Mouse (Mus musculus): Measurements from ENCODE around the gene Ric1.

Gene Ric1

GRCm38 (mm10) chr19:29521637-29522435, at the start of gene Ric1:
Ric1 (plus strand) TSS chr19:29522282.
- peak; percentile 91 for DNase-seq (ENCODE audit: extremely low read depth, insufficient read length, low spot score)

GRCm38 (mm10) chr19:29472424-29472823, 49.7 kb upstream of the Ric1 start:
- no peak for DNase-seq (ENCODE audit: extremely low read depth, insufficient read length, low spot score)

DNA sequence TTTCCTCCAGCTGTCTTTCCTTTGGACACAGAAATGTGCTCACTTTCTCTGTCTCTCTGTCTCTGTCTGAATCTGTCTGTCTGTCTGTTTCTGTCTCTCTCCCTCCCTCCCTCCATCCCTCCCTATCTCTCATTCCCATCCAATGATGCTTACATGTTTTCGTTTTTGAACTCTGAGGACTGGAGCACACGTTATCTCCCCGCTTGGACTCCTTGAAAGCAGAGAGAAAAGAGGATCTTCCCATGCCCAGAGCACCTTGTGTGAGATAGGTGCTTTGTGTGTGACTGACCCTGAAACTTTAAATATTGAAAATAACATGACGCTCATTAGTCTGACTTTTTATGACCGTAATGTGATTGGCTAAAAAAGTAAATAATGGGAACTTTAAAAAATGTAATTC, 49.1 kb upstream of the Ric1 start:
- DNase-seq (ENCODE audit: extremely low read depth, insufficient read length, low spot score) = no peak

DNA sequence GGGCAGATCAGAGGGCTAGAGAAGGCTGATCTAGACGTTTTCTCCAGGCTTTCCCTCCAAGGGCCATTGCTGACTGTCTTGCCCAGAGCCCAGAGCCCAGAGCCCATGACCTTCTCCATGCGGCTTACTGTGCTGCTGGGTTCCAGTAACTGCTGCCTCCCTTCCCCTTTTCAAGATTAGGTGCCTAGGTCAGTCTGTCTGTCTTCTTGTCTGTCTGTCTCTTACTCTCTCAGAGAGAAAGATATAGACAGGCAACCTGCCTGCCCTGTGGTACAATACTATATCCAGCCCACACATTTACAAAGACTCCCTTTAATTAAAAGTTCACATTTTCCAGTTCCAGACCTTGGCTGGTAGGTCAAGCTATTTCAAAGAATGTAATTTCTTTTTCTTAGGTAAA, 47.3 kb upstream of the Ric1 start:
- DNase-seq (ENCODE audit: extremely low read depth, insufficient read length, low spot score) = no peak

DNA sequence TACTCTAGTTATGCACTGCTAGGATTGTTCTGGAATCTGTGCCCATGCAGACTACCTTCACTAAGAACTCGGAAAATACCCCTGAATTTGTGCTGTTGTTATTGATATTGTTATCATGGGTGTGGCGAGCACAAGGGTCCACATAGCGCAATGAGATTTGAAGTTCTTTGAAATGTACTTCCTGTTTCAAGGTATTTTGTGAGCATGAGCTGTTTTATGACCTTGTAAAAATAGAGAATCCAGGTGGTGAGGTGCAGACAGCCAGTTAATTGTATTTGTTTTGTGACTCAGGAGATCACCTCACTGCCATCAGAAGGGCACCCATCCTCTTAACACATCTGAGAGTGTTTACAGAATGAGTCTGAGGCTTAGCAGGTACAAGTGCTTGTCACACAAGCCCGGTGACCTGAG, 46.9 kb upstream of the Ric1 start:
- no peak for DNase-seq (ENCODE audit: extremely low read depth, insufficient read length, low spot score)

DNA sequence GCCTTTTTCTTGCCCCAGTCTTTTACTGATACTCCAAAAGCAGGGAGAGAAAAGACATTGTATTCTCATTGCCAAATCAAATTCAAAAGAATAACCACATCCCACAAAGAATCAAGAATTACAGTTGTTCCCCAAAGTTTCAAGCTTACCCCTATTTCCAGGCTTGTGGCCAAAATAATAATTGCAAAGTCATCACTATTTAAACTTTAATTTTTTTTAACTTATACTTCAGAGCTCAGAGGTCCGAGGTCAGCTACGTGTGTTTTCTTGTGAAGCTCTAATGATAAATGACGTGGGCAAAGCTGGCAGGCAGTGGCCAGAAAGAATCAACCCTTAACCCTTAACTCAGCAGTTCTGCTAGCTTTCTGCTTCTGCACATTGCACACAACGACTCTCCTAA, 43.5 kb upstream of the Ric1 start:
- DNase-seq (ENCODE audit: extremely low read depth, insufficient read length, low spot score) = no peak

DNA sequence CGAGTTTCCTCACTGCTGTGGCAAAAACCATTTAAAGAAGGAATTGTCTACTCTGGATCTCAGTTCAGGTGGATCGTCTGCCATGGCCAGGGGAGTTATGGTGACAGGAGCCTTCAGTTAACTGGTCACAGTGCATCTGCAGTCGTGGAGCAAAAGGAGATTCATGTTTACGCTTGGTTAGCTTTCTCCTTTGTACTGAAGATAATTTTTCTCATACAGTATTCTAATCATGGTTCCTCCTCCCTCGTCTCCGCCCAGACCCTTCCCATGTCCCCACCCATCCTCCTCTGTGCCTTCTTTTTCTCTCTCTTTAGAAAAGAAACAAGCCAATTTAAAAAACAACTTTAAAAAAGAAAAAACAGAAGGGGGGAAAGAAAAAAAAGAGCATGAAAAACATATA, 40.5 kb upstream of the Ric1 start:
- DNase-seq (ENCODE audit: extremely low read depth, insufficient read length, low spot score) = no peak

GRCm38 (mm10) chr19:29482148-29482547, 39.9 kb upstream of the Ric1 start:
- no peak for DNase-seq (ENCODE audit: extremely low read depth, insufficient read length, low spot score)

- no peak for DNase-seq (ENCODE audit: extremely low read depth, insufficient read length, low spot score)
These were observed 39.4 kb upstream of the Ric1 start for GRCm38 (mm10) chr19:29482637-29483036.

DNA sequence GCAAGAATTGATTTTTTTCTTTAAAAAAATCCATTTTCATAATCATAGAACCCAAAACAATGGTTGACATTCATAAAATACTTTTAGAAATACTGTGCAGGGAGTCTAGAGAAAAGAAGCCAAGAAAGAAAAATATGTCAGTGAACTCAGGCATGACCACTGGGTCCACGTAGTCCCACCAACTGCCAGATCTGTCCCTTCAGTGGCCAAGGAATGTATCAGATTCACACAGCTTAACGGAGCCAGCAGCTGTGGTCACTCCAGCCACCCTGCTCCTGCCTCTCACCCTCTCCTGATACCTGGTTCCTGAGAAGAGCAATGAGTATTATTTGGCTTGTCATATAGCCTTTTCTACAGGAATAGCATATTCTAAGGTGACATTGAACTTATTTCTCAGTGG, 38.7 kb upstream of the Ric1 start:
- DNase-seq (ENCODE audit: extremely low read depth, insufficient read length, low spot score) = no peak

- no peak for DNase-seq (ENCODE audit: extremely low read depth, insufficient read length, low spot score)
These were observed 37.5 kb upstream of the Ric1 start for GRCm38 (mm10) chr19:29484537-29484936.

DNA sequence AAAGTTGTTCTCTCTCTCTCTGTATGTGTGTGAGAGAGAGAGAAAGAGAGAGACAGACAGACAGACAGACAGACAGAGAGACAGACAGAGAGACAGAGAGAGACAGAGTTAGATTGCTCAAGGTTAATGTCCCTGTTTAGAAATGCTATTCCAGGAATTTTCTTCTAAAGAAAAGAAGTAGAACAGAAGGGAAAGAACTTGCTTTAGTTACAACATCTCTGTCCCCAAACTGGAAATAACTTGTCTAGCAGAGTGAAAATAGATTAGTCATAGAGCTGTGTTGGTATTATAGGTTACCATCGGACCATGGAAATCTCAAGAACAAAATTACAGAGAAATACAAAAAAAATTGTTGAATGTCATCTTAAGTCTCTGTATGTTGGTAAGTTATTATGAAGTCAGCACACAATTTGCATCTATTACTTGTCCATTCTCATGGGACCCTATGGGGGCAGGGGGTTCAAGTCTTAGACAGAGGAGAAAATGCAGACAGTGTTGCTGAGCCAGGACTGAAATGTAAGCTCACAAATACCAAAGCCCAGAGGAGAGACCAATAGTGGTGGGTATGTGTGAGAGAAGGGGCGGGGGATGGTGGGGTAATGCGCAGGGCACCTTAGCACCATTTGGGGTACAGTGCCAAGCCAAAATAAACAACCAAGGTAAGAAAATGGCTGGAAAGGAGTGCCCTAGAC, 36.7 kb upstream of the Ric1 start:
- DNase-seq (ENCODE audit: extremely low read depth, insufficient read length, low spot score) = no peak

- no peak for DNase-seq (ENCODE audit: extremely low read depth, insufficient read length, low spot score)
These were observed 35.4 kb upstream of the Ric1 start for GRCm38 (mm10) chr19:29486545-29487206.

DNA sequence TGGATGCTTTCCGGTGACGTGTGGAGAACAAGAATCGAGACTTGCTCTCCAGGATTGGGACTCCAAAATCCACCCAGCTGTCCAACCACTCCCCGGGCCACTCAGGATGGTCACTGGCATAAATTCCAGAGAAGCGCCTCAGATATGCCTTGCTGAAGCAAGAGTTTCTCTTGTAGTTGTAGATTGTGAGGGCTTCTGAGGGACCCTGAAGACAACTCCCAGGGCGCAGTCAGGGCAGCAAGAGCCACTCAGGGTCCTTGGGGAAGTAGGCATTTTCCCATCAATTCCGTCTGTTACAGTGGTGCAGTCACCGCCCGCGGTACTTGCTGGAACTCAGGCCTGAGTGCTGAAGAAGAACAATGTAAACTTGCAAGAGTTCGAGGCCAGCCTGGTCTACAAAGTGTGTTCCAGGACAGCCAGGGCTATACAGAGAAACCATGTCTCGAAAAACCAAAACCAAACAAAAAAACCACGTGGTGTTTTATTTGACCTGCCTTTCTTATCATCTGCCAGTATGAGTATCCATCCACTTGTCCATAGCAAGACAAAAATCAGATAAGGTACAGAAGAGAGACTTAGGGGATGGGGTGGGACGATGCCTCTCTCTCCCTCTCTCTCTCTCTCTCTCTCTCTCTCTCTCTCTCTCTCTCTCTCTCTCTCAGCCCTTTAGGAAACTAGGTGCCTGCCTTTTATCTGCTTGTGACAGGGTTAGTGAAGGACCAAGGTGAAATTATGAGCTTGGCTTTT, 34.6 kb upstream of the Ric1 start:
- DNase-seq (ENCODE audit: extremely low read depth, insufficient read length, low spot score) = no peak

DNA sequence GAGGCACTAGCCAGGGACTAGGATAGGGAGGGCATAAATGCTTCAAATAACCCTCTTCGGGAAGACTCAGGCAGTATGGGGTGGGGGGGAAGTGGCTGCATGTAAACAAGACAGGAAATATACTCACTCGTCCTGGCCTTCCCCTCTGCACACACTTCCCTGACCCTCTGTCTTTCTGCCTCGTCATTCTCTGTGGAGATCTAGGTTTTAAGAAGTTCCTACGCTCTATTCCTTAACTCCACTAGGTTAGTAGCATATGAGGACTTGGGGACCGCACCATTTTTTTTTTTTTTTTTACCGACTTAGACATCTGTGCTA, 34.0 kb upstream of the Ric1 start:
- no peak for DNase-seq (ENCODE audit: extremely low read depth, insufficient read length, low spot score)

GRCm38 (mm10) chr19:29488420-29488819, 33.7 kb upstream of the Ric1 start:
- DNase-seq (ENCODE audit: extremely low read depth, insufficient read length, low spot score) = no peak

DNA sequence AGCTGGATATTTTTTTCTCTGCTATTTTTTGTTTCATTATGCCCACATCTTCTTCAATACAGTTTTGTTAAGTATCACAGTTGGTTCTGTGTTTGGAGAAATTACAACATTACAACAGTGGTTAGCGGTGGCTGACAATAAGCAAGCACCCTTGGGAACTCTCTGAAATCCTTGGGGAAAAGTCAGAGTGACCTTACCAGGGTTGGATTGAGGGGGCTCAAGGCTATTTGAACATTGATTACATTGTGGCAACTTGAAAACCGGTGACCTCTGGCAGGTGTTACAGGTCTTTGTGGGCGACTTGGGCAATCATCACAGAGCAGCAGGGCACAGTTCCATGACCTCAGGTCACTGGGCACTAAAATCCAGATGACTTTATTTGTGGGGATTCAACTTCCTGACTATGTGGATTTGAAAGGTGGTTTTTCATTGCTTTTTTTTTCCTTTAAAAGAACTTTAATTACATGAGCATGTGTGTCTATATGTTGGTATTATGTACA, 32.2 kb upstream of the Ric1 start:
- no peak for DNase-seq (ENCODE audit: extremely low read depth, insufficient read length, low spot score)

GRCm38 (mm10) chr19:29491467-29491866, 30.6 kb upstream of the Ric1 start:
- DNase-seq (ENCODE audit: extremely low read depth, insufficient read length, low spot score) = no peak

DNA sequence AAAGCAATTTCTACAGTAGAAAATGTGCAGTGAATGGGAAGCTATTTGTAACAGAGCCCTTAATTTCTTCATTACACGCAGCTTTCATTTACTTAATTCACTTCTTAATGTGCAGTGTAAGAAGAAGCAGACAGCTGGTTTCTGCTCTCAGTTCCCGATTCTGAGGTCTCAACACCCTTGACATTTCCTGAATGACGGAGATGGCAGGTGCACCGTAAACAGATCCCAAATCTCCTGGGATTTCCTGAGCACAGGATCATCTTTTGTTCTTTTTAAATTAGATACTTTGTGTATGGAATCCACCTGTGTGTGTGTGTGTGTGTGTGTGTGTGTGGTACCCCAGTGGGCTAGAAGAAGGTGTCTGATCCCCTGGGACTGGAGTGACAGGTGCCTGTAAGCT, 27.6 kb upstream of the Ric1 start:
- DNase-seq (ENCODE audit: extremely low read depth, insufficient read length, low spot score) = no peak

GRCm38 (mm10) chr19:29496001-29496597, 26.0 kb upstream of the Ric1 start:
- no peak for DNase-seq (ENCODE audit: extremely low read depth, insufficient read length, low spot score)

All from 3134 (cell line).